Mouse (Mus musculus): ENCODE data around the gene U2surp. TPM values are rescaled to one million over a fixed set of nuclear protein-coding genes. Genes with fewer than 3 reads are reported as not detected.

Gene U2surp
- polyA plus RNA-seq, 1 experiment, result 12.0 TPM

- no peak overlapping the region for H3K4me3 ChIP-seq (ENCODE audit: insufficient read depth, poor library complexity, severe bottlenecking)
- H3K27me3 ChIP-seq (ENCODE audit: control insufficient read depth, insufficient read depth, insufficient read length), result no peaks in the 10 kb centered on the region
- H3K36me3 ChIP-seq (ENCODE audit: control insufficient read depth, insufficient read depth), result peaks cover 43% of the 10 kb centered on the region
- H3ac ChIP-seq (ENCODE audit: control insufficient read depth, insufficient read length, low read depth), result no peak overlapping the region
- H3K79me3 ChIP-seq (ENCODE audit: low read depth), result peaks cover 12% of the 10 kb centered on the region
- TF ChIP-seq USF1 (IDR thresholded peaks at IDR 0.05; ENCODE audit: low read depth), result no peak
- H3K79me2 ChIP-seq (ENCODE audit: control insufficient read depth, insufficient read depth), result peaks cover 21% of the 10 kb centered on the region
Observed at GRCm38 (mm10) chr9:95495038-95495437, 16.8 kb downstream of the U2surp start.

- Histone ChIP-seq H3K79me3 (ENCODE audit: low read depth) (peaks cover 6% of the 10 kb centered on the region), H3ac (ENCODE audit: control insufficient read depth, insufficient read length, low read depth) (no peak overlapping the region), H3K79me2 (ENCODE audit: control insufficient read depth, insufficient read depth) (peaks cover 12% of the 10 kb centered on the region), H3K36me3 (ENCODE audit: control insufficient read depth, insufficient read depth) (peaks cover 59% of the 10 kb centered on the region), H3K27me3 (ENCODE audit: control insufficient read depth, insufficient read depth, insufficient read length) (no peaks in the 10 kb centered on the region), H3K4me3 (ENCODE audit: insufficient read depth, poor library complexity, severe bottlenecking) (no peak overlapping the region)
- TF ChIP-seq MYOD1 (IDR thresholded peaks at IDR 0.05; ENCODE audit: control insufficient read depth, insufficient read length, low read depth) (no peak), MAX (IDR thresholded peaks at IDR 0.05) (no peak), FOSL1 (IDR thresholded peaks at IDR 0.05; ENCODE audit: insufficient read depth, low read length, poor library complexity, severe bottlenecking) (no peak), CEBPB (IDR thresholded peaks at IDR 0.05; ENCODE audit: low read depth) (no peak), MYOG (IDR thresholded peaks at IDR 0.05; ENCODE audit: control insufficient read depth, extremely low read depth, insufficient read length) (no peak), USF1 (IDR thresholded peaks at IDR 0.05; ENCODE audit: low read depth) (no peak), CTCF (IDR thresholded peaks at IDR 0.05; ENCODE audit: control insufficient read depth, insufficient read depth, insufficient read length) (no peak)
Observed at GRCm38 (mm10) chr9:95493393-95493792, 18.4 kb downstream of the U2surp start.

- H3ac ChIP-seq (ENCODE audit: control insufficient read depth, insufficient read length, low read depth), result no peak overlapping the region
- H3K79me2 ChIP-seq (ENCODE audit: control insufficient read depth, insufficient read depth), result no peaks in the 10 kb centered on the region
- peaks cover 68% of the 10 kb centered on the region for H3K36me3 ChIP-seq (ENCODE audit: control insufficient read depth, insufficient read depth)
- H3K27me3 ChIP-seq (ENCODE audit: control insufficient read depth, insufficient read depth, insufficient read length), result no peaks in the 10 kb centered on the region
- no peaks in the 10 kb centered on the region for H3K79me3 ChIP-seq (ENCODE audit: low read depth)
- H3K4me3 ChIP-seq (ENCODE audit: insufficient read depth, poor library complexity, severe bottlenecking), result no peak overlapping the region
- TF ChIP-seq MYOG (IDR thresholded peaks at IDR 0.05; ENCODE audit: control insufficient read depth, extremely low read depth, insufficient read length) (no peak), CEBPB (IDR thresholded peaks at IDR 0.05; ENCODE audit: low read depth) (no peak), MYOD1 (IDR thresholded peaks at IDR 0.05; ENCODE audit: control insufficient read depth, insufficient read length, low read depth) (no peak), USF1 (IDR thresholded peaks at IDR 0.05; ENCODE audit: low read depth) (no peak), MAX (IDR thresholded peaks at IDR 0.05) (no peak), CTCF (IDR thresholded peaks at IDR 0.05; ENCODE audit: control insufficient read depth, insufficient read depth, insufficient read length) (no peak)
Observed at GRCm38 (mm10) chr9:95490003-95490402, 21.8 kb downstream of the U2surp start.

GRCm38 (mm10) chr9:95488861-95489260, 22.9 kb downstream of the U2surp start:
- TF ChIP-seq CTCF (IDR thresholded peaks at IDR 0.05; ENCODE audit: control insufficient read depth, insufficient read depth, insufficient read length) (no peak), CEBPB (IDR thresholded peaks at IDR 0.05; ENCODE audit: low read depth) (no peak), MYOD1 (IDR thresholded peaks at IDR 0.05; ENCODE audit: control insufficient read depth, insufficient read length, low read depth) (no peak), MAX (IDR thresholded peaks at IDR 0.05) (no peak), MYOG (IDR thresholded peaks at IDR 0.05; ENCODE audit: control insufficient read depth, extremely low read depth, insufficient read length) (no peak), USF1 (IDR thresholded peaks at IDR 0.05; ENCODE audit: low read depth) (no peak), FOSL1 (IDR thresholded peaks at IDR 0.05; ENCODE audit: insufficient read depth, low read length, poor library complexity, severe bottlenecking) (no peak)
- no peak overlapping the region for H3ac ChIP-seq (ENCODE audit: control insufficient read depth, insufficient read length, low read depth)
- H3K4me3 ChIP-seq (ENCODE audit: insufficient read depth, poor library complexity, severe bottlenecking), result no peak overlapping the region
- peaks cover 71% of the 10 kb centered on the region for H3K36me3 ChIP-seq (ENCODE audit: control insufficient read depth, insufficient read depth)
- no peaks in the 10 kb centered on the region for H3K27me3 ChIP-seq (ENCODE audit: control insufficient read depth, insufficient read depth, insufficient read length)
- H3K79me3 ChIP-seq (ENCODE audit: low read depth), result no peaks in the 10 kb centered on the region
- no peaks in the 10 kb centered on the region for H3K79me2 ChIP-seq (ENCODE audit: control insufficient read depth, insufficient read depth)

- no peak overlapping the region for H3K4me3 ChIP-seq (ENCODE audit: insufficient read depth, poor library complexity, severe bottlenecking)
- H3K79me3 ChIP-seq (ENCODE audit: low read depth), result no peaks in the 10 kb centered on the region
- peaks cover 83% of the 10 kb centered on the region for H3K36me3 ChIP-seq (ENCODE audit: control insufficient read depth, insufficient read depth)
- no peaks in the 10 kb centered on the region for H3K27me3 ChIP-seq (ENCODE audit: control insufficient read depth, insufficient read depth, insufficient read length)
- H3K79me2 ChIP-seq (ENCODE audit: control insufficient read depth, insufficient read depth), result no peaks in the 10 kb centered on the region
- no peak for TF ChIP-seq CEBPB (IDR thresholded peaks at IDR 0.05; ENCODE audit: low read depth)
- TF ChIP-seq FOSL1 (IDR thresholded peaks at IDR 0.05; ENCODE audit: insufficient read depth, low read length, poor library complexity, severe bottlenecking), result no peak
- no peak for TF ChIP-seq CTCF (IDR thresholded peaks at IDR 0.05; ENCODE audit: control insufficient read depth, insufficient read depth, insufficient read length)
- TF ChIP-seq MYOD1 (IDR thresholded peaks at IDR 0.05; ENCODE audit: control insufficient read depth, insufficient read length, low read depth), result no peak
- TF ChIP-seq USF1 (IDR thresholded peaks at IDR 0.05; ENCODE audit: low read depth), result no peak
- no peak for TF ChIP-seq MAX (IDR thresholded peaks at IDR 0.05)
- no peak for TF ChIP-seq MYOG (IDR thresholded peaks at IDR 0.05; ENCODE audit: control insufficient read depth, extremely low read depth, insufficient read length)
- H3ac ChIP-seq (ENCODE audit: control insufficient read depth, insufficient read length, low read depth), result no peak overlapping the region
Observed at GRCm38 (mm10) chr9:95479981-95480380, 31.8 kb downstream of the U2surp start.

GRCm38 (mm10) chr9:95478443-95478842, 33.4 kb downstream of the U2surp start:
- Histone ChIP-seq H3K4me3 (ENCODE audit: insufficient read depth, poor library complexity, severe bottlenecking) (no peak overlapping the region), H3K79me3 (ENCODE audit: low read depth) (no peaks in the 10 kb centered on the region), H3K36me3 (ENCODE audit: control insufficient read depth, insufficient read depth) (peaks cover 83% of the 10 kb centered on the region), H3K79me2 (ENCODE audit: control insufficient read depth, insufficient read depth) (no peaks in the 10 kb centered on the region), H3ac (ENCODE audit: control insufficient read depth, insufficient read length, low read depth) (no peak overlapping the region), H3K27me3 (ENCODE audit: control insufficient read depth, insufficient read depth, insufficient read length) (no peaks in the 10 kb centered on the region)
- no peak for TF ChIP-seq MAX (IDR thresholded peaks at IDR 0.05)
- TF ChIP-seq CTCF (IDR thresholded peaks at IDR 0.05; ENCODE audit: control insufficient read depth, insufficient read depth, insufficient read length), result no peak
- TF ChIP-seq MYOG (IDR thresholded peaks at IDR 0.05; ENCODE audit: control insufficient read depth, extremely low read depth, insufficient read length), result no peak
- no peak for TF ChIP-seq FOSL1 (IDR thresholded peaks at IDR 0.05; ENCODE audit: insufficient read depth, low read length, poor library complexity, severe bottlenecking)
- no peak for TF ChIP-seq CEBPB (IDR thresholded peaks at IDR 0.05; ENCODE audit: low read depth)
- TF ChIP-seq USF1 (IDR thresholded peaks at IDR 0.05; ENCODE audit: low read depth), result no peak
- no peak for TF ChIP-seq MYOD1 (IDR thresholded peaks at IDR 0.05; ENCODE audit: control insufficient read depth, insufficient read length, low read depth)
